Mouse (Mus musculus) right cerebral cortex, postnatal 10 days (tissue): ENCODE results near the gene Mrpl27.
"Not testable (repeated sequence)": the region's sequence is repeated elsewhere in the genome, so short reads cannot be mapped to it uniquely, and the experiment has no call there.

Experiments
- DNase-seq, 2 experiments: peaks; one replicate each; pipeline ENCODE4 v3.0.0; 2021; ENCODE audit warnings: low spot score in 2 of 2

The Mrpl27 gene

DNA sequence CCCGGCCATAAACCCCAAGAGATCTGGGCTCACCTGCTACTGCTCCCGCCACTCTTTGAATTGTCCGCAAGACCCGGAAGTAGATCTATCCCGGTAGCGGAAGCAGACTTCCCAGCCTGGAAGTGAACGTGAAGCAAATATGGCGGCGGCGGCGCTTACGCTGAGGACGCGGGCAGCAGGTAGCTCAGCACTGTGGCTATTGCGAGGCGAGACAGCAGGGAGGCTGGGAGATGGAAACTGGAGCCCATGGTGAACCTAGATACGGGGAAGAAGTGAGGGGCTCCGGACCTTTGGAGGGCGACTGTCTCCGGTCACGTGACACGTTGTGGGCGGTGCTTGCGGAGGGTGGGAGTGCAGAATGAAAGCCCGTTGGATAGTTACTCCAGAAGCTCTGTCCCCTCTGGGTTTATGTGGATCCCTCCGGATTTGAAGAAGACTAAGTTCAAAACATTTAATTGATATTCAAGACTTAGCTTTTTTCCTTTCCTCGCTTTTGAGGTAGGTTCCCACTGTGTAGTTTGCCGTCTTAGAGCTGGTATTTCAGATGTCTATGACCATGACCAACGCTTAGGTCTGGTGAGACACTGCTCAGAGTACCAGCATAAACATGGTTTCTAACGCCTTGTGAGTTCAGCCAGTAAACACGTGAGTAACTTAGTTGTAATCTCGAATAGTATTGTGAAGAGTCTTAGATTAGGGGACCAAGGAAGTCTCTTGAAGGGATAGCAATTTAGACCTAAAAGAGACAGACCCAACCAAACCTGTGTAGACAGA is at the start of gene Mrpl27, which contains the start of gene Eme1:
TSS of gene Mrpl27 (plus strand) at position 105 of the 774 bp plus-strand sequence.
TSS of gene Eme1 (minus strand) at position 302 of the 774 bp plus-strand sequence.
- DNase-seq, result peak; percentile 86 to 89

DNA sequence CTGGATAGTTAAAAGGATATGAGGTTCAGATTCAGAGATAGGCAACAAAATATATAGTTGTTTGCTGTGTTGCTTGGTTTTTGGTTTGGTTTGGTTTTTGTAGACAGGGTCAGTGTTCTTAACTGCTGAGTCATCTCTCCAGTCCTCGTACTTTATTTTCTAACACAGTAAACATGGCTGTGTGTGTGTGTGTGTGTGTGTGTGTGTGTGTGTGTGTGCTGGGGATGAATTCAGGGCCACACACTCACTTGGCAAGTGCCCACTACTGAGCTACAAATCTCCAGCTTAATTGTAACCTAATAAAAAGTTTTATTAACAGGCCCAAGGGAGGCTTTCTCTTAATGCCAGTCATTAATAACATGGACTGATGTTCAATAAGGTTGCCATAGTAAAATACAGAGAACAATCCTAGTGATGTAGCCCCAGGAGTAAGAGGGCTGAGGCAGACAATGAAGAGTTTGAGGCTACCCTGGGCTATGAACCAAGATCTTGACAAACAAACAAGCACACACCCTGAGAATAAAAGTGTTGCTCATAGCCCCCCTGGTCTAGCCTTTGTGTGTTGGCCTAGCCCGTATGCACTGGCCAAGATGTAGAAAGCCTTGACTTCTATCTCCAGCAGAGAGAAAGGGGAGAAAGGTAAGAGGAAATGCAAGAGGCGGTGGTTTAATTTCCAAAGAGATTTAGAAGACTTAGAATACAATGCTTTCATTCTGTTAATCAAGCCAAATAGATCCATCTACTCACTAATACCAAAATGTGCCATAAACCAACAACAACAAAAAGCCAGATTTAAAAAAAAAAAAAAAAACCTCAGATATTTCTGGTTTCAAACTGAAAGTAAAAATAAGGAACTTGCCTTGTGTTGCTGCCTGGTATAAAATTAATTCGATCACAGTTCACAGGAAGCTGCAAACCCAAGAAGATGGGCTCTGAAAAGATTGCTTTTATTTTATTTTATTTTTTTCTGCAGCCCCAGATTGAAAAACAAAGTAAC is 42.5 kb upstream of the Mrpl27 start:
- DNase-seq, result no peak

GRCm38 (mm10) chr11:94614603-94615002 is 39.0 kb upstream of the Mrpl27 start:
- no peak for DNase-seq

GRCm38 (mm10) chr11:94615494-94615893 is 38.1 kb upstream of the Mrpl27 start:
- no peak for DNase-seq

DNA sequence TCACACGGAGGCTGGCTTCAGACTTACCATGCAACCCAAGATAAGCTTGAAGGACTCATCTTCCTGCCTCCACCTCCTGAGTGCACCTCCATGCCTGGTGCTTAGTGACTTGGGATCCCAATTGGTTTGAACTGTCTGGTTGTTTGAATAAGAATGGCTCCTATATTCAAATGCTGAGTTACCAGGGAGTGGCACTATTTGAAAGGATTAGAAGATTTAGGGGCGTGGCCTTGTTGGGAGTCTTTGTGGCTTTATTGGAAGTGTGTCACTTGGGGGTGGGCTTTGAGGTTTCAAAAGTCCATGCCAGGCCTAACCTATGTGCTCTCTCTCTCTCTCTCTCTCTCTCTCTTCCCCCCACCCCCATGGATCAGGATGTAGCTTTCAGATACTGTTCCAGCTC is 35.9 kb upstream of the Mrpl27 start:
- DNase-seq, result no peak

GRCm38 (mm10) chr11:94620766-94621457 is 32.7 kb upstream of the Mrpl27 start:
- no peak for DNase-seq

DNA sequence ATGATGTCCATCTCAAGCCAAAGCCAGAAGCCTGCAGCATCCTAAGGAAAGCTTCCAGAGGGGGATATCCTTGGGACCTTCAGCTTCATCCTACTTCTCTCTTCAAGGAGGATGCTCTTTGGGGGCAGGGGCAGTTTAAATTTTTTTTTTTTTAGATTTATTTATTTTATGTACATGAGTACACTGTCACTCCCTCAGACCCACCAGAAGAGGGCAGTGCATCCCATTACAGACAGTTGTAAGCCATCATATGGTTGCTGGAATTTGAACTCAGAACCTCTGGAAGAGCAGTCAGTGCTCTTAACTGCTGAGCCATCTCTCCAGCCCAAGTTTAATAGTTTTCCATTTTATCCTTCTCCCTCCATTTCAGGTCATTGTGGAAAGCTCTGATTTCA is 32.1 kb upstream of the Mrpl27 start:
- DNase-seq, result no peak

DNA sequence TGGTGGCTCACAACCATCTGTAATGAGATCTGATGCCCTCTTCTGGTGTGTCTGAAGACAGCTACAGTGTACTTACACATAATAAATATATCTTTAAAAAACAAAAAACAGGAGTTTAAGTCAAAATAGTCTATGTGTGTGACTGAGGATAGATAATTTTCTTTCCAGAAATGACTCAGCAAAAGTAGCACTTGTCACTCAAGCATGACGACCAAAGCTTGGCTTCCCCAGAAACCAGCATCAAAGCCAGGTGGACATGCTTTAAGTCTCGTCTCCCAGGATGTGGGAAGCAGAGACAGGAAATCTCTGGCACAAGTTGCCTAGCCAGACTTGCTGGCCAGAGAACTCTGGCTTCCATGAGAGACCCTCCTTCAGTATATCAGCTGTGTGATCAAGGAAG is 31.4 kb upstream of the Mrpl27 start:
- no peak for DNase-seq

GRCm38 (mm10) chr11:94629199-94629883 is 24.2 kb upstream of the Mrpl27 start, which contains the start of gene Lrrc59:
TSS of gene Lrrc59 (plus strand) at chr11:94629767.
- DNase-seq, result peak; percentile 95 to 96

DNA sequence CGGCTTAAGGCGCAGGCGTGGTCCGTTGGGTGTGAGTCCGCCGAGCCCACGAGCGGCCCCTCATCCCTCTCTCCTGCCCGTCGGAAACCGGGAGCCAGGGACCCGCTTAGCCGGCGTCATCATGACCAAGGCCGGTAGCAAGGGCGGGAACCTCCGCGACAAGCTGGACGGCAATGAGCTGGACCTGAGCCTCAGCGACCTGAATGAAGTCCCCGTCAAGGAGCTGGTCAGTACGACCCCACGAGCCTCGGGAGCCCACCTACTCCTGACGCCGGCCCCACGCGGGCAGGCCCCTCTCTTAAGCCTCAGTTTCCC is 23.7 kb upstream of the Mrpl27 start:
- DNase-seq, result no peak

- peak; percentile 39 to 50 for DNase-seq
Measured at GRCm38 (mm10) chr11:94630199-94631011, 23.2 kb upstream of the Mrpl27 start.

- DNase-seq, result no peak
Measured at GRCm38 (mm10) chr11:94631969-94632368, 21.6 kb upstream of the Mrpl27 start.

GRCm38 (mm10) chr11:94632988-94633387 is 20.6 kb upstream of the Mrpl27 start:
- no peak for DNase-seq

GRCm38 (mm10) chr11:94634431-94634830 is 19.1 kb upstream of the Mrpl27 start:
- DNase-seq, result no peak

DNA sequence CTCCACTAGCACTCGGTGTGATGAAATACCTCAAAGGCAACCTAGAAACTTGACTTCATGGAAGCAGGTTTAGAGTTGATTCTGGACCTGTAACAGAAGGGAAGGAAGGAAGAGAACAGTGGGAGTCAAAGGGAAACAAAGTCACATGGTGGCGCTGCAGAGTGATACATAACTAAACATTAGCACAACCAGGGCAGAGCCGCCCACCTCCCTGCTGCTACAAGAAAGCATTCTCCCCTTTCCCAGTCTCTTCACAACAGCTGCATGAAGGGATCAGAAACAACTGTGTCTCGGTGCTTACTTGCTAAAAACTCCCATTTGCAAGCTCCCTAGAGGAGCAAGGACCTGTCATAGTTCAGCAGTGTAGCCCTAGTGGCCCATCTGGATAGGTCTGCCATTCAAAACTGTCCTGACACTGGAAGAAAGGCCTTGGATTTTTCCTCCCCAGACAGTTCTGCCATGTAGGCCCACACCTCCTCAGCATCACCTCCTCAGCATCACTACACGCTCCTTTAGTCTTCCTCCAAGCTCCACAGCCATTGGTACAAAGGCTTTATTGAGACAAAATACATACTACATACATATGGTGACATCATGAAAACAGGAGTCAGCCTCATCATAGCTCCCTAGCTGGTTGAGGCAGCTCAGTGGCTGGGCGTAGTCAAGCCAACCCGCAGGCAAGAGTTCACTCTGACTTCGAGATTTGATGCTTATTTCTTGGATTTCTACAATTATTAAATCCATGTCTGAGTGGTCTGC is 8.9 kb upstream of the Mrpl27 start:
- no peak for DNase-seq

DNA sequence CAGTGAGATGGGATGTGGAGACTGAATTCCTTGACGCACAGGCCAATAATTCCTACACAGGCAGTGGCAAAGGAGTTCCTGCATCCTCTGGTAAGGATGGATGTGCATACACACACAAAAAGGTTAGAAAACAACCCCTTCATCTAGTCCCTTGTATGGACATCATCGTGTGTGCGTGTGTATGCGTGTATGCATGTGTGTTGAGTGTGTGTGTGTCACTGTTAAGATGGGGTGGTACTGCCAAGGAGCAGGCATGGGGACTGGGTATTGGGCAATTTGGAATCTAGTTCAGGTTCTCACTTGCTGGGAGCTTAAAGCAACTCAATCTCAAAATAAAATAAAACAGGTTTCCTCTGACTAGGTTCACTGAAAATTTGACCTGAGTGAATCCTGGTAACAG is 7.1 kb upstream of the Mrpl27 start:
- DNase-seq, result no peak

- not testable (repeated sequence) for DNase-seq
Measured at GRCm38 (mm10) chr11:94651241-94651640, 2.3 kb upstream of the Mrpl27 start.

DNA sequence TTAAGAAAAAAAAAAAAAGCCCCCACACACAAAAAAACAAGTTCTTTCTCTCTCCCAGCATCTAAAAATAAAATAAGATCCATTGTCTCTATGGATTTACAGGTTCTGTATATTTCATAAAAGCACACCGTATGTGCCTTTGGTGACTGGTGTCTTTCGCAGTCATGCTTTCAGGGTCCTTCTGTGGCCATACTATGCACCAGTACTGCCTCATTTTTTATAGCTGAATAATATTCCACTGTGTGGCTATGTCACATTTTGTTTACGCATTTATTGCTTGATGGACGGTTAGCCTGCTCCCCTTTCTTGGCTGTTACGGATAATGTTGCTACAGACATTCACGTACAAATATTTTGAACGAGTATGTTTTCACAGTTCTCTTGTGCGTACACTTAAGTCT is 594 bp upstream of the Mrpl27 start:
- DNase-seq, result no peak

DNA sequence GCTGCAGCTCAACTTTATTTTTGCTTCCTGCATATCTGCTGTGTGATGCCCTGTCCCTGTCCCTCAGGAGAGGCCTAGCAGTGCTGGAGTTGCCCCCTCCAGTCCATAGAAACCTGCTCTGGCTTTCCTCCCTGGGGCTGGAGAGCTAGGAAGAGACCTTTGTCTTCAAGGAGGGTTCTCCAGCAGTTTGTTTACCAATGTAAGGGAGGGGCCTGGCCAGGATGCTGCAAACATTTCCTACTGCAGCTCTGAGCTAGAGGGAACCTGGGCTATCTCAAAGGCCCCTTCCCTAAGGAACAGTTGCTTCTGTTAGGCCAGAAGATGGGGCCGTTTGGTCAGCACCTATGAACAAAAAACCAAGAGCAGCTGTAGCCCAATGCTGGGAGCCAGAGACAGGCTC is 7.8 kb downstream of the Mrpl27 start:
- no peak for DNase-seq

GRCm38 (mm10) chr11:94665281-94665680 is 11.7 kb downstream of the Mrpl27 start:
- no peak for DNase-seq
